Mouse (Mus musculus): Measurements from ENCODE around the gene Patj. TPM values are rescaled to one million over a fixed set of nuclear protein-coding genes. Genes with fewer than 3 reads are reported as not detected.

Gene Patj
- total and polyA plus RNA-seq, 3 experiments = 0.19 to 0.46 TPM; not detected in 1

GRCm38 (mm10) chr4:98577275-98577674 lies 181.7 kb downstream of the Patj start:
- no peak overlapping the region for H3K27ac ChIP-seq (ENCODE audit: control insufficient read depth, low read depth, low read length)
- H3K36me3 ChIP-seq (ENCODE audit: control insufficient read depth in 1 of 2, insufficient read depth in 2 of 2, low read length in 2 of 2) = no peaks in the 10 kb centered on the region
- H3K4me3 ChIP-seq (ENCODE audit: control insufficient read depth in 1 of 2, insufficient read depth in 1 of 2, low read depth in 2 of 2, low read length in 2 of 2) = no peak overlapping the region
- H3K79me2 ChIP-seq (ENCODE audit: control insufficient read depth, insufficient read depth, low read length, poor library complexity) = no peaks in the 10 kb centered on the region
- H3K27me3 ChIP-seq (ENCODE audit: control insufficient read depth in 1 of 2, insufficient read depth in 2 of 2, low read length in 2 of 2) = no peaks in the 10 kb centered on the region
- H3K4me1 ChIP-seq (ENCODE audit: control insufficient read depth in 1 of 2, insufficient read depth in 2 of 2, low read length in 2 of 2) = no peaks in the 10 kb centered on the region
- no peaks in the 10 kb centered on the region for H3K9me3 ChIP-seq (replicated peaks; ENCODE audit: insufficient read depth, low read length)
- H3K9ac ChIP-seq (ENCODE audit: control insufficient read depth, low read depth, low read length, poor library complexity, severe bottlenecking) = no peak overlapping the region
- DNase-seq (ENCODE audit: low read depth, low spot score) = no peak
- TF ChIP-seq SIN3A (IDR thresholded peaks at IDR 0.05; ENCODE audit: low read length) = no peak
- no peak for TF ChIP-seq ELF1 (IDR thresholded peaks at IDR 0.05; ENCODE audit: low read depth, low read length)
- no peak for TF ChIP-seq ZKSCAN1 (IDR thresholded peaks at IDR 0.05; ENCODE audit: low read depth, low read length)
- TF ChIP-seq BHLHE40 (IDR thresholded peaks at IDR 0.05; ENCODE audit: borderline replicate concordance, low read depth, low read length) = no peak
- TF ChIP-seq GABPA (IDR thresholded peaks at IDR 0.05; ENCODE audit: low read depth, low read length) = no peak
- TF ChIP-seq RCOR1 (IDR thresholded peaks at IDR 0.05; ENCODE audit: low read depth, low read length) = no peak
- no peak for TF ChIP-seq MYB (IDR thresholded peaks at IDR 0.05; ENCODE audit: low read depth, low read length)
- no peak for TF ChIP-seq NRF1 (IDR thresholded peaks at IDR 0.05; ENCODE audit: insufficient read depth, low read depth, low read length, poor library complexity, severe bottlenecking)
- no peak for TF ChIP-seq MXI1 (IDR thresholded peaks at IDR 0.05; ENCODE audit: low read depth, low read length)
- no peak for TF ChIP-seq POLR2A (IDR thresholded peaks at IDR 0.05; ENCODE audit: control insufficient read depth in 1 of 2, insufficient read depth in 1 of 2, low read depth in 1 of 2, low read length in 2 of 2, poor library complexity in 1 of 2)
- TF ChIP-seq USF1 (IDR thresholded peaks at IDR 0.05; ENCODE audit: low read depth, low read length) = no peak
- no peak for TF ChIP-seq USF2 (IDR thresholded peaks at IDR 0.05; ENCODE audit: borderline replicate concordance in 1 of 2, insufficient read depth in 1 of 2, low read depth in 1 of 2, low read length in 2 of 2)
- no peak for TF ChIP-seq GATA1 (IDR thresholded peaks at IDR 0.05; ENCODE audit: low read depth, low read length)
- no peak for TF ChIP-seq TBP (IDR thresholded peaks at IDR 0.05; ENCODE audit: low read depth, low read length)

DNA sequence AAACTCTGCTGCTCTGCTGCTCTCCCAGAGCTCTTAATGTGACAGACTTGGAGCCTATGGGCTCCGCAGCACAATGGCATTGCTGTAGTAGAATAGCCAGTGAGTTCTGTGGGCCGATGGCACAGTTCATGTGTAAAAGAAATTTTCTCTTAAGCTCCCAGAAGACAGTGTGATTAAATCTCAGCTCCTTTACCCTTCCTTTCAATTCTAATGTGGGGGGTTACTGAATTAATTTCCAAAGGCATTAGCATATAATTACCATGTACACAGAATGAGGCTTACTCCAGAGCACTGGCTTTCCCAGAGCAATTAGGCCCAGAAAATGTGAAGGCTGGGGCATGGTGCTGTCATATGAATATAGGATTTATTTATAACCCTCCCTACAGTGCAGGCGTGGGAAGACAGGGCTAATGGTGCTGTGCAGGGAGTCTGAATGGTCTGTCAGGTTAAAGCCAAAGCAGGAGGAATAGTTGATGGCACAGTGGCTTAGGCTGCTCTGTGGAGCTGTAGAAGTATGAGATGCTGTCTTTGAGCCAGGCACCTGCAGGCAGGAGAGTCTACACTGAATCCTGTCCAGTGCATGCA lies 182.5 kb downstream of the Patj start:
- H3K36me3 ChIP-seq (ENCODE audit: control insufficient read depth in 1 of 2, insufficient read depth in 2 of 2, low read length in 2 of 2) = no peaks in the 10 kb centered on the region
- no peak overlapping the region for H3K27ac ChIP-seq (ENCODE audit: control insufficient read depth, low read depth, low read length)
- DNase-seq (ENCODE audit: low read depth, low spot score) = no peak
- no peak overlapping the region for H3K4me3 ChIP-seq (ENCODE audit: control insufficient read depth in 1 of 2, insufficient read depth in 1 of 2, low read depth in 2 of 2, low read length in 2 of 2)
- no peaks in the 10 kb centered on the region for H3K79me2 ChIP-seq (ENCODE audit: control insufficient read depth, insufficient read depth, low read length, poor library complexity)
- H3K9me3 ChIP-seq (replicated peaks; ENCODE audit: insufficient read depth, low read length) = no peaks in the 10 kb centered on the region
- TF ChIP-seq ZC3H11A (IDR thresholded peaks at IDR 0.05; ENCODE audit: low read depth, low read length) = no peak
- TF ChIP-seq NELFE (IDR thresholded peaks at IDR 0.05; ENCODE audit: low read depth, low read length) = no peak
- TF ChIP-seq UBTF (IDR thresholded peaks at IDR 0.05; ENCODE audit: borderline replicate concordance, insufficient read depth, low read depth, low read length) = no peak
- TF ChIP-seq MYC (IDR thresholded peaks at IDR 0.05; ENCODE audit: low read depth, low read length) = no peak
- no peak for TF ChIP-seq POLR2AphosphoS5 (IDR thresholded peaks at IDR 0.05; ENCODE audit: borderline replicate concordance, low read depth, low read length)
- TF ChIP-seq GATA1 (IDR thresholded peaks at IDR 0.05; ENCODE audit: low read depth, low read length) = no peak
- no peak for TF ChIP-seq CTCF (IDR thresholded peaks at IDR 0.05 in 2 of 3, conservative IDR thresholded peaks at IDR 0.05 in 1 of 3; ENCODE audit: control insufficient read depth in 1 of 3, insufficient read depth in 1 of 3, low read depth in 2 of 3, low read length in 3 of 3, poor library complexity in 1 of 3, severe bottlenecking in 1 of 3)
- TF ChIP-seq SMC3 (IDR thresholded peaks at IDR 0.05; ENCODE audit: low read depth, low read length) = no peak
- no peak for TF ChIP-seq RAD21 (IDR thresholded peaks at IDR 0.05; ENCODE audit: low read depth, low read length)
- TF ChIP-seq ZKSCAN1 (IDR thresholded peaks at IDR 0.05; ENCODE audit: low read depth, low read length) = no peak
- no peak for TF ChIP-seq EP300 (IDR thresholded peaks at IDR 0.05; ENCODE audit: low read depth in 1 of 2, low read length in 2 of 2)
- TF ChIP-seq ETS1 (IDR thresholded peaks at IDR 0.05; ENCODE audit: low read depth, low read length) = no peak
- no peak for TF ChIP-seq MXI1 (IDR thresholded peaks at IDR 0.05; ENCODE audit: low read depth, low read length)
- no peak for TF ChIP-seq USF1 (IDR thresholded peaks at IDR 0.05; ENCODE audit: low read depth, low read length)
- TF ChIP-seq RCOR1 (IDR thresholded peaks at IDR 0.05; ENCODE audit: low read depth, low read length) = no peak
- TF ChIP-seq SIN3A (IDR thresholded peaks at IDR 0.05; ENCODE audit: low read length) = no peak
- no peak overlapping the region for H3K9ac ChIP-seq (ENCODE audit: control insufficient read depth, low read depth, low read length, poor library complexity, severe bottlenecking)
- H3K27me3 ChIP-seq (ENCODE audit: control insufficient read depth in 1 of 2, insufficient read depth in 2 of 2, low read length in 2 of 2) = no peaks in the 10 kb centered on the region
- no peaks in the 10 kb centered on the region for H3K4me1 ChIP-seq (ENCODE audit: control insufficient read depth in 1 of 2, insufficient read depth in 2 of 2, low read length in 2 of 2)
